Mouse (Mus musculus) testis, adult 2 months (tissue): ENCODE measurements at regions not wholly inside any gene's neighbourhood (a gene's known extent, or its start where the extent isn't known, plus 50 kb on each side); places are given as distances from the start of the nearest gene placed in this dataset.

Experiments
- H3K27ac ChIP-seq: fragments of 200-500 bp; 2 replicates; pipeline ENCODE4 v1.5.1; 2012; ENCODE audit warnings: low read depth, low read length; ENCODE audit not compliant: control insufficient read depth, insufficient read depth
- H3K27me3 ChIP-seq: fragments of 200-500 bp; 2 replicates; pipeline ENCODE4 v1.6.1; 2012; ENCODE audit warnings: mild to moderate bottlenecking, low read length, moderate library complexity; ENCODE audit not compliant: control insufficient read depth, insufficient read depth
- H3K36me3 ChIP-seq: fragments of 200-500 bp; 2 replicates; pipeline ENCODE4 v1.6.1; 2012; ENCODE audit warnings: mild to moderate bottlenecking, low read length; ENCODE audit not compliant: control insufficient read depth, insufficient read depth
- H3K4me1 ChIP-seq: fragments of 200-500 bp; 2 replicates; pipeline ENCODE4 v1.6.1; 2012; ENCODE audit warnings: low read length; ENCODE audit not compliant: control insufficient read depth, insufficient read depth
- H3K4me3 ChIP-seq: fragments of 200-500 bp; 2 replicates; pipeline ENCODE4 v1.5.1; 2012; ENCODE audit warnings: low read depth, mild to moderate bottlenecking, low read length, moderate library complexity, mixed read lengths; ENCODE audit not compliant: control insufficient read depth
- CTCF ChIP-seq: fragments of 200-500 bp; IDR thresholded peaks from 2 replicates; pipeline ENCODE4 v1.5.1; 2012; ENCODE audit warnings: low read depth, mild to moderate bottlenecking, inconsistent platforms, low read length, moderate library complexity; ENCODE audit not compliant: control insufficient read depth, insufficient read depth, insufficient replicate concordance
- POLR2A ChIP-seq: fragments of 200-500 bp; IDR thresholded peaks from 2 replicates; pipeline ENCODE4 v1.6.1; 2012; ENCODE audit warnings: low read depth, mild to moderate bottlenecking, inconsistent platforms, low read length, moderate library complexity; ENCODE audit not compliant: control insufficient read depth

DNA sequence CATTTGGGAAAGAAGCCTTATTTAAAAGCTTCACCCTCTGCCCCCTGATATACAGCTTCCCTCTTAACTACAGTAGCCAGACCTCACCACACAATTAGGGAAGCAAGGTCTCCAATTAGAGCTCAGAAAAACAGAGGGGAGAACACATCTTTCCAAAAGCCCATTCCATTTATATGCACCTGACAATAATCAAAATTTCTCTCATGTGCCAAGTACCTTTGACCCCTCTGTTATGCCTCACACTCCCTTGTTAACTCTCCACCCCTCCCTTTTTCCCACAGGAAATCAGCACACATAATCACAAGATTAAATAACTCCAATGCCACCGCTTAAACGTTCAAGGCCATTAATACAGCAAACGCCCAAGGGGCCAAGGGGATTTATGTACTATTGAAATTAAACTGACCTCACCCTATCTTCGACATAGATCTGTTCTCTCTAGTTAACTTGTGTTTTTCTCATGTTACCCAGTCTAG, 300.7 kb downstream of the Mat2b start:
- Histone ChIP-seq H3K27me3 (no peaks in the 10 kb centered on the region), H3K36me3 (no peaks in the 10 kb centered on the region), H3K27ac (no peak overlapping the region), H3K4me3 (no peak overlapping the region), H3K4me1 (no peaks in the 10 kb centered on the region)
- TF ChIP-seq POLR2A (no peak), CTCF (no peak)

DNA sequence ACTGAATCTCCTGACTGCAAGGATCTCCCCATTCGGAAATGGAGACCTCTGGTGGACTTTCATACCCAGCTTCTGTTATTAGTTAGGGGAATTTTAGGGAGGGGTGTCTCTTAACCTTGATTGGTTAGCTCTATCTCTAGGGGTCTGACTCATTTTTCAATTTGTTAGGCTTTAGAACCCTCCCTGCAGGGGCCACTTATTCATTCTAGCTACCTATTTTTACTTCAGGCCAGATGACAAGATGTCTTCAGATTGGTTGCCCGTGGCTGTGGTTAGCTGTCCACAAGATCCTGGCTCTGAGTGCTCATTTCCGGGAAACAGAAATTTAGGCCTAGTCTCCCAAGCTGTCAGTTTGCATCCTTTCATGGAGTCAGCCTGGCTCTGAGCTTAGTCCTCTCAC, 314.3 kb downstream of the Mat2b start:
- H3K36me3 ChIP-seq, result no peaks in the 10 kb centered on the region
- TF ChIP-seq CTCF (no peak), POLR2A (no peak)

DNA sequence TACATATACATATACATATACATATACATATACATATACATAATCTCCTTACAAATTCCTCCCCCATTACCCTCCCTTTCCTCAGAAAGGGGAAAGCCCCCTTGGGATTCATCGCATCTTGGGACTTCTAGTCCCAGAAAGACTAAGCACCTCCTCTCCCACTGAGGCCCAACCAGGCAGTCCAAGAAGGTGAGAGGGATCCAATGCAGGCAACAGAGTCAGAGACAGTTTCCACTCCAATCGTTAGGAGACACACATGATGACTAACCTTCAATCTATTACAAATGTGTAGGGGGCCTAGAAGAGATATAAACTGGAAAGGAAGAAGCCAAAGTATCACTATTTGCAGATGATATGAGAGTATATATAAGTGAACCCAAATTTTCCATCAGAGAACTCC, 323.3 kb downstream of the Mat2b start:
- TF ChIP-seq CTCF, result no peak
- TF ChIP-seq POLR2A, result no peak
- no peaks in the 10 kb centered on the region for H3K4me1 ChIP-seq
- no peak overlapping the region for H3K4me3 ChIP-seq
- no peaks in the 10 kb centered on the region for H3K36me3 ChIP-seq
- no peak overlapping the region for H3K27ac ChIP-seq
- H3K27me3 ChIP-seq, result no peaks in the 10 kb centered on the region

More for the DNA sequence above, 314.3 kb downstream of the Mat2b start:
- Histone ChIP-seq H3K4me1 (no peaks in the 10 kb centered on the region), H3K4me3 (no peak overlapping the region), H3K27me3 (no peaks in the 10 kb centered on the region), H3K27ac (no peak overlapping the region)

DNA sequence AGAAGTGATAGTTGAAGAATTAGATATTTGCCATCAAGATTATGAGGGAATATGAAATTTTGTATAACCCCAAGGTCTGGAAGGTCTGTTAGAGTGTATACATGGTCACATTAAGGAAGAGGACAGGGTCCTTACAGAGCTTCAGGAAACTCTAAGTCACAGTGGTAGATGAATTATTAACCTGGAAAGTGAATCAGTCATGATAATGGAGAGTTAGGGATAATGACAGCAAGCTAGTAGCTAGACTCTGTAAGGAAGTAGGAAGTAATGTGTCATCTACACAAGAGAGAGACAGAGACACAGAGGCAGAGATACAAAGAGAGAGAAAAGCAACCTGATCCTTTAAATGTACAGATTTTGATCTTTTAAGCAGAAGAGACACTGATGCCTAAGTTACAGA, 328.4 kb downstream of the Mat2b start:
- no peak overlapping the region for H3K27ac ChIP-seq
- no peak for TF ChIP-seq POLR2A
- no peak for TF ChIP-seq CTCF
- no peaks in the 10 kb centered on the region for H3K36me3 ChIP-seq
- H3K27me3 ChIP-seq, result no peaks in the 10 kb centered on the region
- H3K4me3 ChIP-seq, result no peak overlapping the region
- no peaks in the 10 kb centered on the region for H3K4me1 ChIP-seq

DNA sequence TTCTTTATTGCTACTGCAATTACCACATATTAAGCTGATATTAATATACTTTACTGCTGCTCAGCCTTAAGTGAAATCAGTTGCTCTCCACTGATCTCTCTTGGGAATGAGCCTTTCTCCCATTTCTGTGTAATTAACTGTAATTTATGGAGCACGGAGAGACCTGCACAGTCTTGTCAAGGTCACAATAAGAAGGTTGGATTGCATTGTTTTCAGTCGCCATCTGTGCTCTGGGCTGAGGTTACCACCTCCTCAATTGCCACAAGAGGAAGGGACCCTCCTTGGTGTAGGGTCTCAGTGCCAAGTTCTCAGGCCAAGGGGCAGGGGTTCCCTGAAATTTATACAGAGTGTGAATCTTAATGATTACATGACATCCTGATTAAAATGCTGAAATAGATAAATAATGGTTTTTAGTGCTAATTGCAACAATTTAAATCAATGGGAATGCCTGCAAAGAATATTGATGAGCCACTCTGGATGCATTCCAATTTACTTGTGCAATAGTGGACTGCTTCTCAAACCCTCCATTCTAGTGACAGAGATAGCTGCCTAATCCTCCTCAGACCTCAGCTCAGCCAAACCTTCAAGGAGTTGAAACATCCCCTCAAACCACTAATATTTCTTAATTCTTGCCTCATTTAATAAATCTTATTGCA, 332.3 kb downstream of the Mat2b start:
- TF ChIP-seq CTCF (no peak), POLR2A (no peak)
- H3K27me3 ChIP-seq, result no peaks in the 10 kb centered on the region

More for the DNA sequence above, 332.3 kb downstream of the Mat2b start:
- H3K4me3 ChIP-seq, result no peak overlapping the region
- H3K4me1 ChIP-seq, result no peaks in the 10 kb centered on the region
- no peaks in the 10 kb centered on the region for H3K36me3 ChIP-seq
- H3K27ac ChIP-seq, result no peak overlapping the region
